Mouse (Mus musculus): Measurements from ENCODE around the gene Col13a1. TPM values are rescaled to one million over a fixed set of nuclear protein-coding genes. Genes with fewer than 3 reads are reported as not detected.

The Col13a1 gene
- polyA plus RNA-seq, 1 experiment from 2014 or later: 6.2 TPM

DNA sequence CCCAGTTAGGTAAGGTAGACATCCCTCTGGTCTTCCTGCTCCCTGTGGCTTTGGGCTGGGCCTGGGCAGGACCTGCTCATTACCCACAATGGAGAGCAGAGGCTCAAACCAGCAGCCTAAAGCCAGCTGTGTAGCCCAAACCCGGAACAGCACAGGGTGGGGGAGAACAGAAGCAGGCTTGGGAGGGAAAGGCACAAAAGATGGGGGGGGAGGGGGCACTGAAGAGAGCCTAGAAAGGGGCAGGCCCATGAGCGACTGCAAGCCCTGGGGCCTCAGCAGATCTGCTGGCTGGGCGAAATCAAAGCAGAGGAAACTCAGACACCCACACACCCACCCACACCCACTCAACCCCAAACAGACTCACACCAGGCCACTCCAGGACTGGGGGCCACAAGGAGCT, 11.7 kb downstream of the Col13a1 start:
- 64% methylated on average over 3 of the region's 3 CpGs for whole genome bisulfite sequencing
- Histone ChIP-seq H3K36me3 (no peaks in the 10 kb centered on the region), H3K4me2 (no peak overlapping the region), H3K27me3 (no peaks in the 10 kb centered on the region), H3K4me3 (no peak overlapping the region), H3K9me3 (replicated peaks) (no peaks in the 10 kb centered on the region), H3K9ac (no peak overlapping the region), H3K27ac (no peak overlapping the region), H3K4me1 (replicated peaks) (peaks cover 45% of the 10 kb centered on the region)
- ATAC-seq (replicated peaks; ENCODE audit: insufficient number of reproducible peaks, insufficient read depth, low FRiP score, low read depth): no peak

DNA sequence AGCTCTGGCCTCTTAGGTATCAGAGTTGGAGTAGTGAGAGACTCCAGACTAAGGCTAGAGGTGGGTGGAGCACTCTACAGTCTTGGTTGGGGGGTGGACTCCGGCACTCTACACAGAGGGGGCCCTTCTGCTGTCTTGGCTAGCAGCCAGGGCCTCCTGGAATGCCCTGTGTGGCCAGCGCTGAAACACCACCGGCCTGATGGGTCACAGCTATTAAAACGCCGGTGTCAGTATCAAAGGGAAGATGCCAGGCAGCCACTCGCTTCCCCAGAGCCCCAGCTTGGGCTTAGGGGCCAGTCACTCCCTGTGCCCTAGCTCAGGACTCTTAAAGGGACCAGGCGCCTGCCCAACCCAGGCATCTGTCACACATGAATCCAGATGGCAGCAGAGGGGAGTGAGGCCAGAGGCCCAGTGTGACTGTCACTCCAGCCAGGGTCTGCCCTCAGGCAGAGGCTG, 13.5 kb downstream of the Col13a1 start:
- Histone ChIP-seq H3K36me3 (no peaks in the 10 kb centered on the region), H3K27ac (peak overlapping the region; percentile 50)
- 24% methylated on average over 7 of the region's 7 CpGs for WGBS

DNA sequence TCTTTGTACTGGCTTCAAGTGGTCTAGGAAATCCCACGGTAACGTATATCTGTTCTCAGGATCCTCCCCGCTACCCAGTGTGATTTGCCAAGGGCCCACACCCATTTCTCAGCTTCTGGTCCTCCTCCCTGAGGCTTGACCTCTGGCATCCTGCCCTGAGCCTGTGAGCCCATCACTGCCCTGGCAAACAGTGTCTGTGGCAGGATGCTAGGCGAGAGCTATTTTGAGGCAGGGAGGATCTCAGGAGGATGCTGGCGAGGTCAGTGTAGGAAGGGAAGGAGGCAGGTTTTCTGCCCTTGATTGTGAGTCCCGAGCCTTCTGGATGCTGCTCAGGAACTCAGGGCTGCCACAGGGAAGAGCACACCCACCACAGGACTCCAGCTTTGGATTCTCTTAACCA, 22.2 kb downstream of the Col13a1 start:
- H3K27me3 ChIP-seq: no peaks in the 10 kb centered on the region
- no peak overlapping the region for H3K4me3 ChIP-seq
- no peaks in the 10 kb centered on the region for H3K36me3 ChIP-seq
- ATAC-seq (replicated peaks; ENCODE audit: insufficient number of reproducible peaks, insufficient read depth, low FRiP score, low read depth): no peak
- H3K4me2 ChIP-seq: no peak overlapping the region
- WGBS: 45% methylated on average over 6 of the region's 6 CpGs
- H3K4me1 ChIP-seq (replicated peaks): peaks cover 18% of the 10 kb centered on the region
- peak overlapping the region; percentile 5; the same call in 1 of the 2 replicates for H3K27ac ChIP-seq
- no peak overlapping the region for H3K9ac ChIP-seq
- H3K9me3 ChIP-seq (replicated peaks): no peaks in the 10 kb centered on the region

More for the DNA sequence above, 13.5 kb downstream of the Col13a1 start:
- H3K27me3 ChIP-seq: no peaks in the 10 kb centered on the region
- ATAC-seq (replicated peaks; ENCODE audit: insufficient number of reproducible peaks, insufficient read depth, low FRiP score, low read depth): peak; percentile 63
- H3K4me3 ChIP-seq: no peak overlapping the region
- no peaks in the 10 kb centered on the region for H3K9me3 ChIP-seq (replicated peaks)
- peak overlapping the region; percentile 22 for H3K4me2 ChIP-seq
- H3K4me1 ChIP-seq (replicated peaks): peaks cover 33% of the 10 kb centered on the region
- no peak overlapping the region for H3K9ac ChIP-seq

DNA sequence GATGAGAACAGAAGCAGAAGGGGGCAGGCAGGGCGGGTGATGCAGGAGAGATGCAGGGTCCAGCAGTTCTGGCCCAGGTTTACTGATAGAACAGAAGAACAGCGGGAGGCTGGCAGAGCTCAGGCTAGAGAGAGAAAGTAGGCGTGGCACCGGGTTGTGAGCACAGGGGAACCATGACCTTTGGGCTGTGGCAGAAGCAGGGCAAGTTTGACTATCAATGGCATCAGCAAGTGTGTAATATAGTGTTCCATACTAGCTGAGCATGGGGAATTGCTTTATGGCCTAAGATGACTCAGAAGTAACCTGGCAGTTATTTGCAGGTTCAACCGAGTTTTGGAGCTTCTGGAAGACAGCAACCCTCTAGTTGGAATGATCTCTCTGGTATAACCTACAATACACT, 25.0 kb downstream of the Col13a1 start:
- no peak overlapping the region for H3K27ac ChIP-seq
- no peak overlapping the region for H3K4me3 ChIP-seq
- 82% methylated on average over 5 of the region's 5 CpGs for WGBS
- ATAC-seq (replicated peaks; ENCODE audit: insufficient number of reproducible peaks, insufficient read depth, low FRiP score, low read depth): no peak
- H3K27me3 ChIP-seq: no peaks in the 10 kb centered on the region
- H3K4me2 ChIP-seq: no peak overlapping the region
- H3K9ac ChIP-seq: no peak overlapping the region
- H3K36me3 ChIP-seq: no peaks in the 10 kb centered on the region
- peaks cover 18% of the 10 kb centered on the region for H3K4me1 ChIP-seq (replicated peaks)
- no peaks in the 10 kb centered on the region for H3K9me3 ChIP-seq (replicated peaks)

DNA sequence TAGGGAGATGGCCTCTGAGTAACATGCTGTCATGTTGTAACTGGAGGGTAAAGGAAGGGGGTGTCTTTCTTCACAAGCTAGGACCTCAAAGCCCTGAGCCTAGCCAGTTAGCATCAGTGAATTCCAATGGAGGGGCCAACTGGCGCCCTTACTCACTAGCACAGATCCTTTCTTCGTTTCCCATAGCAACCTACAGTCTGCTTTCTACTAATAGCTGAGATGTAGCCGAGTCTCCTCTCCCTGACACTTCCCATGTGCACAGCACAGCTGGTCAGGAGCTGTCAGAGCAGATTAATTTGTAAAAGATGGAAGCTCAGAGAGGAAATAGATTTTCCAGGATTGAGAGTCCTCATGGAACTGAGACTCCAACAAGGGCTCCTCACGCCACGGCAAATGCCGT, 29.4 kb downstream of the Col13a1 start:
- ATAC-seq (replicated peaks; ENCODE audit: insufficient number of reproducible peaks, insufficient read depth, low FRiP score, low read depth): no peak
- no peak overlapping the region for H3K4me3 ChIP-seq
- WGBS: 64% methylated on average over 6 of the region's 6 CpGs

DNA sequence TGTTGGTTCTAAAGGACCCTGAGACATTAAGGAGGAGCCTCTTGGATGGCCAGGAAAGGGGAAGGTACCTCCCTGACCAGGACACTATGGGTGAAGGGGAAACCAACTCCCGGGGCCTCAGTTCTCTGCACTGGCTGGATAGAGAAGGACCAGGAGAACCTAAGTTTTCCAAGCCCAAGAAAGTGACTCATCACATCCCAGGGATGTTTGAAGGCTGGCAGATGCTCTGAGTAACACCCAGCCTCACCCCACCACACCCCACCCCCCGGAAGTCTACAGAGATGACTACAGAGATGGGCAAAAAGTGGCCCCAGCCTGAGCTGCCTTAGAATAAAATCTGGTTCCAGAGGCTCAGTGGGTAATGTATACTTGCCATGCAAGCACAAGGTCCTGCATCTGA, 34.5 kb downstream of the Col13a1 start:
- no peaks in the 10 kb centered on the region for H3K36me3 ChIP-seq
- ATAC-seq (replicated peaks; ENCODE audit: insufficient number of reproducible peaks, insufficient read depth, low FRiP score, low read depth): no peak
- no peak overlapping the region for H3K4me2 ChIP-seq
- H3K9ac ChIP-seq: no peak overlapping the region
- no peaks in the 10 kb centered on the region for H3K9me3 ChIP-seq (replicated peaks)
- H3K27me3 ChIP-seq: no peaks in the 10 kb centered on the region; the same call in 1 of the 2 replicates
- WGBS: 82% methylated on average over 2 of the region's 2 CpGs
- H3K4me3 ChIP-seq: no peak overlapping the region
- H3K27ac ChIP-seq: no peak overlapping the region
- H3K4me1 ChIP-seq (replicated peaks): peaks cover 9% of the 10 kb centered on the region

More for the DNA sequence above, 29.4 kb downstream of the Col13a1 start:
- no peak overlapping the region for H3K9ac ChIP-seq
- no peak overlapping the region for H3K4me2 ChIP-seq
- peaks cover 3% of the 10 kb centered on the region; the same call in 1 of the 2 replicates for H3K4me1 ChIP-seq (replicated peaks)
- H3K9me3 ChIP-seq (replicated peaks): no peaks in the 10 kb centered on the region
- no peak overlapping the region for H3K27ac ChIP-seq
- H3K27me3 ChIP-seq: no peaks in the 10 kb centered on the region
- no peaks in the 10 kb centered on the region for H3K36me3 ChIP-seq

DNA sequence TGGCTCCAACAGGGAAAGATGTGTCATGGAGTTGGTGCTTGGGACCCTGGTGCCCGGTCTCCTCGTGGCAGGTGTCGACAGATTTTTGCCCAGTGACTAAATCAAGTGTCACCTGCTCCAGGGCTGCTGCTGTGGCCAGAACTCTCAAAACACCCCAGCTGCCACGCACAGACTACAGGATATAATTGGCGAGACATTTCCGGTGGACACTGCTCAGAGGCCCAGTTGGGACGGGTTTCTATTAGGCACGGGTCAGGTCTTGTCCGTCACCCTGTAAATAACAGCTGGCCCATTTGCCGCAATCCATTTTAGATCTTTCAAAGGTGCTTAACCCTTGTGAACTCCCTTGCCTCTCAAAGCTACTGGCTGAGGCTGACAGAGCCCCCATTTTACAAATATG, 35.4 kb downstream of the Col13a1 start:
- Histone ChIP-seq H3K9me3 (replicated peaks) (no peaks in the 10 kb centered on the region), H3K27ac (no peak overlapping the region), H3K4me1 (replicated peaks) (peaks cover 9% of the 10 kb centered on the region), H3K36me3 (no peaks in the 10 kb centered on the region), H3K27me3 (no peaks in the 10 kb centered on the region; the same call in 1 of the 2 replicates), H3K4me2 (no peak overlapping the region), H3K9ac (no peak overlapping the region), H3K4me3 (no peak overlapping the region)
- no peak for ATAC-seq (replicated peaks; ENCODE audit: insufficient number of reproducible peaks, insufficient read depth, low FRiP score, low read depth)
- 59% methylated on average over 10 of the region's 10 CpGs for WGBS

DNA sequence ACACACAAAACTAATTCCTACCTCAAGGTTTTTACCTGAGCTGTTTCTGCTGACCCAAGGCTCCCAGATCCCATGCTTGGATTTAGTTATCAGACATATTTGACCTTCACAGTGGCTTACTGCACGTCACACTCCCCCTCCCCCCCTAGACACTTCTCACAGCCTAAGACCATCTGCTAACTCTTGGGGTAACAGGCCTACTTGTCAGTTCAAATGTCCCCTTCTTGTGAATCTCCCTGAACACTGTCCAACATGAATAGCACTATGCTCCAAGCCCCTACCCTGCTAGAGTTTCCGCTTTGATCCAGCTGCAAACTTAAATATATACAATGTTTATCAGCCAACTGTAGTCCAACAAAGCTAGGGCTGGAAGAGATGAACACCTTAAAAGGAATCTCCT, 36.2 kb downstream of the Col13a1 start:
- Histone ChIP-seq H3K27me3 (peaks cover 2% of the 10 kb centered on the region; the same call in 1 of the 2 replicates), H3K4me2 (no peak overlapping the region), H3K4me1 (replicated peaks) (peaks cover 10% of the 10 kb centered on the region), H3K27ac (no peak overlapping the region), H3K9me3 (replicated peaks) (no peaks in the 10 kb centered on the region), H3K36me3 (no peaks in the 10 kb centered on the region), H3K9ac (no peak overlapping the region), H3K4me3 (no peak overlapping the region)
- ATAC-seq (replicated peaks; ENCODE audit: insufficient number of reproducible peaks, insufficient read depth, low FRiP score, low read depth): no peak
- 61% methylated on average over 2 of the region's 2 CpGs for WGBS

DNA sequence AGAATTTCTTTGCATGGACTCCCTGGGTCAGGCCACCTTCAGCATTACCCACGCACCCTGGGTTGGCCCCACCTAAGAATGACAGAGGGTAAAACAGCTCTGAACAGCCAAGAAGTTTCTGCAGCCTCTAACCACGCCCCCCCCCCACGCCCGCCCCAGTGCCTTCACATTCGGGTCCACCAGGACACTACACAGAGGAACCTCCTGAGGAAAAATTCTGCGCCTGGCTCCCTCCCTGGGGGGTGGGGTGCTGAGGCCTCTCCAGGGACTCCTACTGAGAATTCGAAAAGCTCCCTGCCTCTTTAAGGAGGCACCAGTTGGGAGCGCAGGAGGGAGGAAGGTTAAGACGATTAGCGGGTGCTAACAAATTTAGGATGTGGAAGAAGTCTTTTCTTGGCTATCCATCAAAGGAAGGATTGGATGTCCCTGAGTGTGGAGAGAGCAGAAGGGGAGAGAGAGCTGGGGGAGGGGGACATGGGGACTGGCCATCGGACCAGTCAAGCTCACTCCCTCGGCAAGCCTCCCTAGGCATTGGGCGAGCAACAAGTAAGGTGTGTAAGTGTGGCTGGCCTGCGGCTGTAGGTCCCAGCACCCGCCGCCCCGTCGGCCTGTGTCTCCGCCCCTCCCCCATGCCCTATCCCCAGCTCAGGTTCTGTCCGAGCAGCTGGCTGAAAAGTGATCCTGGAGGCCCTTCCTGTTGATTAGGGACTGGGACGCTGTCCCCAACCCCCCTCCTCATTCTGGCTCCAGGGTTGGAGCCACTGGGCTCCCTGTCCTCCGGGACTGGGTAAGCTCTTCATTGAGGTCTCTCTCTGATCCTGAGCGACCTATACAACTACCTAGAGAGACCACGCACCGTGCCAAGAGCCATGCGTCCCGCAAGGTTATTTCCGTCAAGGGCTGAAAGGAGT, 42.4 kb downstream of the Col13a1 start:
- Histone ChIP-seq H3K4me3 (peak overlapping the region; percentile 21), H3K27me3 (peaks cover 4% of the 10 kb centered on the region; the same call in 1 of the 2 replicates), H3K4me2 (peak overlapping the region; percentile 63), H3K9ac (no peak overlapping the region; the same call in 1 of the 2 replicates), H3K9me3 (replicated peaks) (no peaks in the 10 kb centered on the region), H3K36me3 (no peaks in the 10 kb centered on the region), H3K4me1 (replicated peaks) (peaks cover 40% of the 10 kb centered on the region), H3K27ac (no peak overlapping the region)
- ATAC-seq (replicated peaks; ENCODE audit: insufficient number of reproducible peaks, insufficient read depth, low FRiP score, low read depth): peak; percentile 38; the same call in 1 of the 2 replicates
- 4% methylated on average over 28 of the region's 28 CpGs for WGBS

DNA sequence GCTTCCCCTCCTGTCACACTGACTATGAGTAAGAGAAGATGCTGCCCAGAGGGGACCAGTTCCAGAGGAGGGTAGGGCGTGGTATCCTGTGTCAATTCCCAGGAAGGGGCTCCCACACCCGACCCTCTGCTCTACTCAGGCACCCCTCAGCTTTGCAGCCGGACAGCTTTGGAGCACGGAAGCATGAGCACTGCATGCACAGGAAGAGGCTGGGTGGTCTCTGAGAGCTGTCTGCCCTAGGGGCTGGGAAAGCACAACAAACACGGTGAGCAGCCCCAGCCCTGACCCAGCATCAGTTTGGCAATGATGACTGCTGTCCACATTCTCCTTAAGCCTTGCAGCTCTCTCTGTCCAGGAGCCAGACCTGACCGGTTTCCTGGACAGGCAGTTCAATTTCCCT, 47.2 kb downstream of the Col13a1 start:
- H3K9ac ChIP-seq: no peak overlapping the region
- no peaks in the 10 kb centered on the region for H3K36me3 ChIP-seq
- no peak overlapping the region for H3K4me2 ChIP-seq
- WGBS: 41% methylated on average over 6 of the region's 6 CpGs
- no peaks in the 10 kb centered on the region for H3K9me3 ChIP-seq (replicated peaks)
- peaks cover 60% of the 10 kb centered on the region for H3K4me1 ChIP-seq (replicated peaks)
- H3K27me3 ChIP-seq: no peaks in the 10 kb centered on the region
- no peak for ATAC-seq (replicated peaks; ENCODE audit: insufficient number of reproducible peaks, insufficient read depth, low FRiP score, low read depth)
- H3K27ac ChIP-seq: peak overlapping the region; percentile 33; the same call in 1 of the 2 replicates
- H3K4me3 ChIP-seq: no peak overlapping the region

DNA sequence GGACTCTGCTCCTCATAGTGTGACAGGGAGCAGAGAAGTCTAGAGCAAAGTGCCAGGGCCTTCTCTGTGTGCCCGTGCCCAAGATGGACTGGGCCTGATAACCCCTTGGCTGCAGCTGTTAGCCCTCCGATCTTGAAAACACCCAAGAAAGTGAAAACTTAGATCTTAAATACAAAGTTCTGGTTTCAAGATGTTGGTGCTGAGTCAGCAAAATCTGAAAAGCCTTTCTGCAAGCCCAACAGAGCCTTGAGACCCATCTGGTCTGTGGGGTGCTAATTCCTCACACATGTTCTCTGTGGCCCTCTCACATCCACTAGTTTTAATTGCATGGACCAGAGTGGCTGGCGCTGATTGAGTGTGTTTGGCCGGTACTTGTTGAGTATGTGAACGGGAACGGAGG, 49.0 kb downstream of the Col13a1 start:
- no peak overlapping the region for H3K27ac ChIP-seq
- H3K4me1 ChIP-seq (replicated peaks): peaks cover 44% of the 10 kb centered on the region
- H3K27me3 ChIP-seq: no peaks in the 10 kb centered on the region
- 72% methylated on average over 6 of the region's 6 CpGs for WGBS
- H3K9me3 ChIP-seq (replicated peaks): no peaks in the 10 kb centered on the region
- no peak for ATAC-seq (replicated peaks; ENCODE audit: insufficient number of reproducible peaks, insufficient read depth, low FRiP score, low read depth)
- H3K4me3 ChIP-seq: no peak overlapping the region
- no peaks in the 10 kb centered on the region for H3K36me3 ChIP-seq
- H3K4me2 ChIP-seq: no peak overlapping the region
- H3K9ac ChIP-seq: no peak overlapping the region

Measured in heart, embryonic 15.5 days (tissue).